ENCODE assay signal across 8 mouse cellular contexts in the genomic region with DNA sequence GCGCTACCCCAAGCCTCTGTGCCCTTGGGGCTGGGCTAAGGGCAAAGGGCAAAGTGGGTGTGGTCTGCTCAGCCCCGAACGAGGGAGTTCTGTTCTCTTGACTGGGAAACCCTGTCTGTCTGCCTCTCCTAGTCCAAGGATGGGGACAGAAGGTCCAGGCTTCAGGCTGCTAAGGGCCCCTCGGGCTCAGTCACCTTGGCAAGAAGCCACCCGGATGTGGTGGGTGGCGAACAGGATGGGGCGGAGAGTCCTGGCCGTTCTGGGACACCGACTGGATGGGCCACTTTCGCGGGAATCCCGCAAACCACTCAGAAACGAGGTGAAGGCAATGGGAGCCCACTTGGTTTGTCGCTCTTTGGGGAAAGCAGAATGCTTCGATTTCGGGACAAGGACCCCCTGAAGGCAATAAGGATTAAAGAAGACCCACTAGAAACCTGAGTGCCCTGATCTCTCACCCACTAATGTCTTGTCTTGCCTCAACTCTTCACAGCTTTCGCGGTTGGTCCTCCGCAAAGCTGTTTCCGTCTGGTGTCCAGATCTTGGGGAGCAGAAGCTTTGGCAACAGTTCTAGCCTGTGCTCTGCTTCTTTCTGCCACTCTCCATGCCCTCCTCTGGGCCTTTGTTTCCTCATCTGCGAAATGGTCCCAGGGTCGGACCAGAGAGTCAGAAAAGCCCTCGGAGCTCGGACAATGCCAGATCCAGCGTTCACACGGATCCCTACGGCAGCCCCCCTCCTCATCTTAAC. TPM values are rescaled to one million over a fixed set of nuclear protein-coding genes. Genes with fewer than 3 reads are reported as not detected.
DNase-seq lines count a peak whose midpoint lies in the region; ATAC-seq lines count a peak whose summit lies in the region.

No protein-coding gene starts in this region.

- peaks cover 42% of the 10 kb centered on the region for H3K4me1 ChIP-seq in hindbrain, embryonic 12.5 days
- H3K4me1 ChIP-seq in limb, embryonic 15.5 days, result peaks cover 40% of the 10 kb centered on the region
- H3K4me1 ChIP-seq in midbrain, embryonic 14.5 days (ENCODE audit: control insufficient read depth, insufficient read depth, low read length), result peaks cover 42% of the 10 kb centered on the region

- no peak for ATAC-seq in hindbrain, embryonic 12.5 days (ENCODE audit: low FRiP score)
- ATAC-seq in limb, embryonic 15.5 days (ENCODE audit: insufficient number of reproducible peaks, low FRiP score, low TSS enrichment, low read depth), result no peak
- no peak for ATAC-seq in midbrain, embryonic 14.5 days (ENCODE audit: low FRiP score, low TSS enrichment)

- H3K27ac ChIP-seq in hindbrain, embryonic 12.5 days, result peak overlapping the region; percentile 98
- peak overlapping the region; percentile 95 for H3K27ac ChIP-seq in limb, embryonic 15.5 days
- peak overlapping the region; percentile 98 for H3K27ac ChIP-seq in midbrain, embryonic 14.5 days (replicated peaks; ENCODE audit: low read depth, low read length)

- no peaks in the 10 kb centered on the region for H3K9me3 ChIP-seq in hindbrain, embryonic 12.5 days (replicated peaks)
- no peaks in the 10 kb centered on the region for H3K9me3 ChIP-seq in limb, embryonic 15.5 days
- H3K9me3 ChIP-seq in midbrain, embryonic 14.5 days (ENCODE audit: control insufficient read depth, low read length), result no peaks in the 10 kb centered on the region

- WGBS in hindbrain, embryonic 12.5 days, result 2% methylated on average over 27 of the region's 27 CpGs
- WGBS in limb, embryonic 15.5 days, result 2% methylated on average over 27 of the region's 27 CpGs
- under 1% methylated on average over 27 of the region's 27 CpGs for WGBS in midbrain, embryonic 14.5 days

- H3K4me3 ChIP-seq in hindbrain, embryonic 12.5 days, result peak overlapping the region; percentile 94
- H3K4me3 ChIP-seq in limb, embryonic 15.5 days, result peak overlapping the region; percentile 84
- H3K4me3 ChIP-seq in midbrain, embryonic 14.5 days (replicated peaks; ENCODE audit: low read depth, low read length), result peak overlapping the region; percentile 92

- peak overlapping the region; percentile 80 for H3K4me2 ChIP-seq in hindbrain, embryonic 12.5 days (replicated peaks)
- peak overlapping the region; percentile 93 for H3K4me2 ChIP-seq in limb, embryonic 15.5 days
- H3K4me2 ChIP-seq in midbrain, embryonic 14.5 days (ENCODE audit: low read length), result peak overlapping the region; percentile 91

- H3K9ac ChIP-seq in hindbrain, embryonic 12.5 days, result peak overlapping the region; percentile 99
- H3K9ac ChIP-seq in limb, embryonic 15.5 days, result peak overlapping the region; percentile 85
- peak overlapping the region; percentile 96 for H3K9ac ChIP-seq in midbrain, embryonic 14.5 days (replicated peaks; ENCODE audit: low read length)

- peak; percentile 38 for DNase-seq in right cerebral cortex, adult 18-20 months
- DNase-seq in right cerebral cortex, postnatal 36 days (ENCODE audit: low spot score in 2 of 2), result no peak
- DNase-seq in cerebellum, adult 8-10 months, result peak; percentile 53
- DNase-seq in gastrocnemius, adult 18-20 months (ENCODE audit: low spot score), result peak; percentile 78
- DNase-seq in midbrain, embryonic 14.5 days, result peak; percentile 59
- DNase-seq in urinary bladder, postnatal 25 days (ENCODE audit: low spot score), result peak; percentile 73

- no peaks in the 10 kb centered on the region; the same call in 1 of the 2 replicates for H3K27me3 ChIP-seq in hindbrain, embryonic 12.5 days
- H3K27me3 ChIP-seq in limb, embryonic 15.5 days, result peaks cover 12% of the 10 kb centered on the region
- H3K27me3 ChIP-seq in midbrain, embryonic 14.5 days (ENCODE audit: control insufficient read depth, insufficient read depth, low read length), result no peaks in the 10 kb centered on the region

- no peaks in the 10 kb centered on the region for H3K36me3 ChIP-seq in hindbrain, embryonic 12.5 days
- H3K36me3 ChIP-seq in limb, embryonic 15.5 days, result no peaks in the 10 kb centered on the region
- H3K36me3 ChIP-seq in midbrain, embryonic 14.5 days (ENCODE audit: control insufficient read depth, insufficient read depth, low read length), result no peaks in the 10 kb centered on the region

RNA-seq across cellular contexts. Expression of gene Nectin1, which starts 0.7 kb away (rescaled TPM):
- total RNA-seq in gastrocnemius, adult 18-20 months (2021), result 1 to 10 TPM; 1.9 to 3.4 TPM
- polyA plus RNA-seq in hindbrain, embryonic 12.5 days (2016; fragmentation: Nextera tagmentation; extraction: Ambion mirVana), result 12.9 and 13.0 TPM in 2 replicates
- 11.9 and 13.5 TPM in 2 replicates for polyA plus RNA-seq in limb, embryonic 15.5 days (2015; fragmentation: Nextera tagmentation; extraction: Ambion mirVana)
- polyA plus RNA-seq in midbrain, embryonic 14.5 days (2014; fragmentation: Nextera tagmentation; extraction: Ambion mirVana), result 16.7 and 21.0 TPM in 2 replicates

Comparison
In these comparisons a context has a peak if more than half of its experiments do, and no peak if none do; other contexts are left out.
1. DNase-seq: peak in right cerebral cortex, adult 18-20 months (single experiment), cerebellum, adult 8-10 months (single experiment), gastrocnemius, adult 18-20 months (single experiment), midbrain, embryonic 14.5 days (single experiment) and urinary bladder, postnatal 25 days (single experiment); none in right cerebral cortex, postnatal 36 days (0 of 2).
2. Peak in every context shown above with its lines, with median percentiles within 50 percentile points of each other: H3K27ac ChIP-seq, H3K4me2 ChIP-seq, H3K4me3 ChIP-seq and H3K9ac ChIP-seq.